Mouse (Mus musculus): ENCODE data around the gene Afap1. TPM values are rescaled to one million over a fixed set of nuclear protein-coding genes. Genes with fewer than 3 reads are reported as not detected.
A peak's percentile ranks its signal among the peaks of the same experiment; 100 is the strongest.

Gene Afap1
- total and polyA plus RNA-seq, 2 experiments from 2014 or later: 43.6 to 89.4 TPM

- no peak overlapping the region for H3K4me2 ChIP-seq (ENCODE audit: low read depth, low read length)
- H3K9me3 ChIP-seq (ENCODE audit: low read length): no peaks in the 10 kb centered on the region
- H3K4me1 ChIP-seq (ENCODE audit: insufficient read depth, low read length): no peaks in the 10 kb centered on the region
- peak; percentile 45 for DNase-seq (ENCODE audit: low spot score)
- H3K27ac ChIP-seq: no peak overlapping the region
- no peak overlapping the region for H3K9ac ChIP-seq (replicated peaks; ENCODE audit: low read length)
- TF ChIP-seq CTCF (IDR thresholded peaks at IDR 0.05; ENCODE audit: low read depth): no peak
- H3K27me3 ChIP-seq (ENCODE audit: insufficient read depth, low read length): no peaks in the 10 kb centered on the region
- no peak overlapping the region for H3K4me3 ChIP-seq (ENCODE audit: low read length)
- 57% methylated on average over 12 of the region's 12 CpGs for WGBS
- peaks cover 52% of the 10 kb centered on the region for H3K36me3 ChIP-seq (ENCODE audit: insufficient read depth, low read length)
- ATAC-seq: peak; percentile 65; the same call in 1 of the 2 replicates
Observed at GRCm38 (mm10) chr5:35954055-35954718, 61.1 kb downstream of the Afap1 start.

- no peak for TF ChIP-seq CTCF (IDR thresholded peaks at IDR 0.05; ENCODE audit: low read depth)
- Histone ChIP-seq H3K4me1 (ENCODE audit: insufficient read depth, low read length) (no peaks in the 10 kb centered on the region), H3K27ac (no peak overlapping the region), H3K9ac (replicated peaks; ENCODE audit: low read length) (no peak overlapping the region), H3K9me3 (ENCODE audit: low read length) (no peaks in the 10 kb centered on the region), H3K27me3 (ENCODE audit: insufficient read depth, low read length) (no peaks in the 10 kb centered on the region), H3K4me2 (ENCODE audit: low read depth, low read length) (no peak overlapping the region), H3K36me3 (ENCODE audit: insufficient read depth, low read length) (peaks cover 39% of the 10 kb centered on the region), H3K4me3 (ENCODE audit: low read length) (no peak overlapping the region)
- no peak for DNase-seq (ENCODE audit: low spot score)
- ATAC-seq: no peak
- 74% methylated on average over 1 of the region's 1 CpGs for WGBS
Observed at GRCm38 (mm10) chr5:35956268-35956667, 63.1 kb downstream of the Afap1 start.

- no peak overlapping the region for H3K4me3 ChIP-seq (ENCODE audit: low read length)
- peaks cover 44% of the 10 kb centered on the region for H3K36me3 ChIP-seq (ENCODE audit: insufficient read depth, low read length)
- DNase-seq (ENCODE audit: low spot score) (peak; percentile 57), ATAC-seq (no peak)
- H3K4me2 ChIP-seq (ENCODE audit: low read depth, low read length): no peak overlapping the region
- H3K9me3 ChIP-seq (ENCODE audit: low read length): no peaks in the 10 kb centered on the region
- no peaks in the 10 kb centered on the region for H3K4me1 ChIP-seq (ENCODE audit: insufficient read depth, low read length)
- peak; percentile 58 for TF ChIP-seq CTCF (IDR thresholded peaks at IDR 0.05; ENCODE audit: low read depth)
- WGBS: 65% methylated on average over 2 of the region's 2 CpGs
- H3K27me3 ChIP-seq (ENCODE audit: insufficient read depth, low read length): no peaks in the 10 kb centered on the region
- no peak overlapping the region for H3K27ac ChIP-seq
- no peak overlapping the region for H3K9ac ChIP-seq (replicated peaks; ENCODE audit: low read length)
Observed at GRCm38 (mm10) chr5:35958681-35959080, 65.6 kb downstream of the Afap1 start.

- Histone ChIP-seq H3K4me3 (ENCODE audit: low read length) (no peak overlapping the region), H3K9me3 (ENCODE audit: low read length) (no peaks in the 10 kb centered on the region), H3K9ac (replicated peaks; ENCODE audit: low read length) (no peak overlapping the region), H3K36me3 (ENCODE audit: insufficient read depth, low read length) (peaks cover 57% of the 10 kb centered on the region), H3K4me1 (ENCODE audit: insufficient read depth, low read length) (no peaks in the 10 kb centered on the region), H3K4me2 (ENCODE audit: low read depth, low read length) (no peak overlapping the region), H3K27me3 (ENCODE audit: insufficient read depth, low read length) (no peaks in the 10 kb centered on the region), H3K27ac (no peak overlapping the region)
- DNase-seq (ENCODE audit: low spot score): no peak
- ATAC-seq: no peak
- 80% methylated on average over 8 of the region's 8 CpGs for WGBS
- no peak for TF ChIP-seq CTCF (IDR thresholded peaks at IDR 0.05; ENCODE audit: low read depth)
Observed at GRCm38 (mm10) chr5:35960168-35960567, 67.0 kb downstream of the Afap1 start.

- no peak overlapping the region for H3K4me2 ChIP-seq (ENCODE audit: low read depth, low read length)
- no peak overlapping the region for H3K9ac ChIP-seq (replicated peaks; ENCODE audit: low read length)
- DNase-seq (ENCODE audit: low spot score) (no peak), ATAC-seq (no peak)
- no peaks in the 10 kb centered on the region for H3K4me1 ChIP-seq (ENCODE audit: insufficient read depth, low read length)
- no peaks in the 10 kb centered on the region for H3K9me3 ChIP-seq (ENCODE audit: low read length)
- WGBS: 59% methylated on average over 8 of the region's 8 CpGs
- no peaks in the 10 kb centered on the region for H3K27me3 ChIP-seq (ENCODE audit: insufficient read depth, low read length)
- H3K27ac ChIP-seq: no peak overlapping the region
- H3K36me3 ChIP-seq (ENCODE audit: insufficient read depth, low read length): peaks cover 56% of the 10 kb centered on the region
- no peak for TF ChIP-seq CTCF (IDR thresholded peaks at IDR 0.05; ENCODE audit: low read depth)
- no peak overlapping the region for H3K4me3 ChIP-seq (ENCODE audit: low read length)
Observed at GRCm38 (mm10) chr5:35961271-35961670, 68.2 kb downstream of the Afap1 start.

GRCm38 (mm10) chr5:35963635-35964034 is 70.5 kb downstream of the Afap1 start:
- H3K27me3 ChIP-seq (ENCODE audit: insufficient read depth, low read length): no peaks in the 10 kb centered on the region
- peaks cover 52% of the 10 kb centered on the region; the same call in 1 of the 2 replicates for H3K36me3 ChIP-seq (ENCODE audit: insufficient read depth, low read length)
- H3K4me2 ChIP-seq (ENCODE audit: low read depth, low read length): no peak overlapping the region
- no peaks in the 10 kb centered on the region for H3K9me3 ChIP-seq (ENCODE audit: low read length)
- no peak overlapping the region for H3K4me3 ChIP-seq (ENCODE audit: low read length)
- H3K9ac ChIP-seq (replicated peaks; ENCODE audit: low read length): no peak overlapping the region
- no peak for TF ChIP-seq CTCF (IDR thresholded peaks at IDR 0.05; ENCODE audit: low read depth)
- no peaks in the 10 kb centered on the region for H3K4me1 ChIP-seq (ENCODE audit: insufficient read depth, low read length)
- no peak overlapping the region for H3K27ac ChIP-seq
- ATAC-seq: no peak
- DNase-seq (ENCODE audit: low spot score): no peak
- 66% methylated on average over 9 of the region's 9 CpGs for WGBS

GRCm38 (mm10) chr5:35965036-35965435 is 71.9 kb downstream of the Afap1 start:
- ATAC-seq: no peak
- no peak for DNase-seq (ENCODE audit: low spot score)
- H3K4me1 ChIP-seq (ENCODE audit: insufficient read depth, low read length): no peaks in the 10 kb centered on the region
- peaks cover 58% of the 10 kb centered on the region for H3K36me3 ChIP-seq (ENCODE audit: insufficient read depth, low read length)
- WGBS: 46% methylated on average over 5 of the region's 5 CpGs
- no peak overlapping the region for H3K4me3 ChIP-seq (ENCODE audit: low read length)
- no peaks in the 10 kb centered on the region for H3K9me3 ChIP-seq (ENCODE audit: low read length)
- TF ChIP-seq CTCF (IDR thresholded peaks at IDR 0.05; ENCODE audit: low read depth): no peak
- no peak overlapping the region for H3K27ac ChIP-seq
- H3K4me2 ChIP-seq (ENCODE audit: low read depth, low read length): no peak overlapping the region
- no peak overlapping the region for H3K9ac ChIP-seq (replicated peaks; ENCODE audit: low read length)
- no peaks in the 10 kb centered on the region for H3K27me3 ChIP-seq (ENCODE audit: insufficient read depth, low read length)

Measured in hindbrain, postnatal 0 days (tissue).